Mouse (Mus musculus) cerebellum, adult 11 months (tissue): ENCODE results near the gene Aamp.
A peak's percentile ranks its signal among the peaks of the same experiment; 100 is the strongest.
"Not testable (repeated sequence)": the region's sequence is repeated elsewhere in the genome, so short reads cannot be mapped to it uniquely, and the experiment has no call there.

Experiments used
- DNase-seq: peaks from one replicate; pipeline ENCODE4 v3.0.0; 2022

Gene Aamp

DNA sequence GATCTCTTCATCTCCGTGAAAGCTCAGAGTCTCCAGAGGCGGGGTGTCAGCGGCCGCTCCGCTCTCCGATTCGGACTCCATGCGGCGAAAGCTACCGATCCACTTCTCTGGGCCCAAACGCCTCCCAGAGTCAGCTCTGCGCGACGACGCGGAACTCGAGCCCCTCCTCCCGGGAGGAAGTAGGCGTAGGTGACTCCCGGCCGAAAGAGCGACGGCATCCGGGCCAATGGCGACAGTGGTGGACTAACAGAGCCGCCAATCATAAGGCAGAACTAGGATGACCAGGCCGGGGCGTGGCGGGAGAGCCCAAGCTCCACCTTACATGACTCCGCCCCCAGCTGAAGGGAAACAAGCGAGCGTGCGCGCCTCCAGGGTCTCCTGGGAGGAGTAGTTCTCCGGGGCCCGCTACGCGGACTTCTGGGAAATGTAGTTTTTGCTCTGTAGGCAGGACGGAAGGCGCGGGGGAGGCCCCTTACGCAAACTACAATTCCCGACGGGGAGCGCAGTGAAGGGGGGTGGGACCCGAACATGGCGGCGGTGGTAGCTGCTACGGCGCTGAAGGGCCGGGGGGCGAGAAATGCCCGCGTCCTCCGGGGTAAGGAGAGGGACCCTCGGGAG, at the start of gene Aamp, which contains the start of gene Pnkd:
TSS of gene Aamp (minus strand) at position 196 of the 618 bp plus-strand sequence.
TSS of gene Pnkd (plus strand) at position 388 of the 618 bp plus-strand sequence.
- DNase-seq = peak; percentile 100

DNA sequence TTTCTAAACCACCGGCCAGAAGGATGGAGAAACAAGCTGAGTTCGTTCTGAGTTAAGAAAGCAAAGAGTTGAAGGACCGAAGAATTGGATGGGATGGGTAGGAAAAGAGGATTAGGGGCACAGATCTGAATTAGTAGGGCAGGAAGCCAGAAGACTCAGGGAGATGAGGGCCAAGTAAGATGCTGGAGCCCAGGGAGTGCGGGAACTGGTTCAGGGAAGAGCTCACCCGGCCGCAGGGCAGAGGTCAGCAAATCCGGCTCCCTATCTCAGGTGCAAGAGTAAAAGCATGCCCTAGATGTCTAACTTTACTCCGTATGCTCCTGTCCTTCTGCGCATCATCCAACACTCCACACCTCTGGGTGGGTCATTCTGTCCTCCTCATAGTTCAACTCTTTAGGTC, 48.4 kb upstream of the Aamp start:
- DNase-seq = peak; percentile 40

DNA sequence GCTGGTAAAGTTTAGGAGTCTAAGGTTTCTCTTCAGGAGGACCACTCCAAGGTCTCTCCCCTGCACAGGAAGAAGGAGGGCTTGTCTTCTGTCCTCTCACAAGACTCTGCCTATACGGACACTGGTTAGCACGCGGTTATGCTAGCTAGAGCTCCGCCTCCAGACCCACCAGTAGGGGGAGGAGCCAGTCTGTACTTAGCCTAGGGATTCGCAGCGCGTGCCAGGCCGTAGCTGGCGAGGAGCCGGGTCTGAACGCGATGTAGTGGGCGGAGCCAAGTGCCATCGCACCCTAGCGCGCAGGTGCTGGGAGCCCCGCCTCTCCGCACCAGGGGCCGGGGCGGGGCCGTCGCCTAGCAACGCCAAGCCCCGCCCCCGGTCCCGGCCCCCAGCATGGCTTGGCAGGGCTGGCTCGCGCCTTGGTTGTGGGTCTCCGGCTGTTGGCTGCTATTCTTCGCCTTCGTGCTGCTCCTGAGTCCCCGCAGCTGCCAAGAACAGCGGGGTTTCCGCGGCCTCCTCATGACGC, 47.8 kb upstream of the Aamp start:
- DNase-seq = peak; percentile 95

DNA sequence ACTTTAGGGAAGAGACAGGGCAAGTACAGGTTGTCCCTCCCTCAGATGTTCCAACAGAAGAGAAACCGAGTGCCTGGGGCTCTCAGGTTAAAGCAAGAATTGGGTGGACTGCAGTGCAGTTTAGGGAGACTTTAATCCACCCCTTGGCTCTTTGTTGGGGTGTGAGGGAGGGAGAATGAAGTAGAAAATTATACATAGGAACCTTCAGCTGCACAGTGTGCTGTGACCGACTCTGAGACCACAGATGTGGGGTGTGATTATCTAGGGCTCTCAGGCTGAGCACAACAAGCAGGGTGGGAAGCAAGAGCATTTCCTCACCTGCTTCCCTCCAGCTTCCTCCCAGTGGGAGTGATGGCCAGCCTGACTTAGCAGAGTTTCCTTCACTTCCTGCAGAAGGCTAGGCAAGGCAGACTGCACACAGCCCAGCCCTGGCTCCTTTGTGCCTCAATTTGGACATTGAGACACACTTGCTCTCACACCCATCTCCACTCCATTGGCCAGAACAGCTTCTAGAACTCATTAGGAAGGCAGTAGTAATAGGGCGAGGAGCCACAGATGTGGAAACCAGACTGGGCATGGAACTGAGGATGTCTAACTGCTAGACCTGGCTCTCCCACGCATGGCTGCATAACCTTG, 46.6 kb upstream of the Aamp start:
- DNase-seq = no peak

DNA sequence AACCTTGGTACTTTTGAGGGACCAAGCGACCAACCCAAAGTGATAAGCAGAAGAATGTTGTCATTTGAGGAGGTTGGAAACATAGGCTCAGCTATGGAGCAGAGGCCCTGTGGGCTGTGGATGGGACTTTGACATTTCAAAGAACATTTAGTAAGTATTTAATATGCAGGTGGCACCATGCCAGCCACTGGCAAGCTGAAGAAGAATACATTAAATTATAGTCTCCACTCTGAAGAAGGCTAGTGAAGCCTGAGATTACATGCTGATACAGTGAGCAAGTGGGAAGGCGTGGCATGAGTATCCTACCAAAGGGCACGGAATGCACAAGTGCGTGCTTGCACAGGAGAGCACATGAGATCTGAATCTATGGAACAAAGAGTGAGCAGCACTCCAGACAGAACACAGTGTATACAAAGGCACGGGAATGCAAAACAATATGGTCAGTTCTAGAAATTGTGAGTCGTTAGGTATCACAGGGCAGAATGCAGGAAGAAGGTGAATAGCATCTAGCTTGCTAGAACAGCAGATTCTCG, 45.4 kb upstream of the Aamp start:
- DNase-seq = no peak

DNA sequence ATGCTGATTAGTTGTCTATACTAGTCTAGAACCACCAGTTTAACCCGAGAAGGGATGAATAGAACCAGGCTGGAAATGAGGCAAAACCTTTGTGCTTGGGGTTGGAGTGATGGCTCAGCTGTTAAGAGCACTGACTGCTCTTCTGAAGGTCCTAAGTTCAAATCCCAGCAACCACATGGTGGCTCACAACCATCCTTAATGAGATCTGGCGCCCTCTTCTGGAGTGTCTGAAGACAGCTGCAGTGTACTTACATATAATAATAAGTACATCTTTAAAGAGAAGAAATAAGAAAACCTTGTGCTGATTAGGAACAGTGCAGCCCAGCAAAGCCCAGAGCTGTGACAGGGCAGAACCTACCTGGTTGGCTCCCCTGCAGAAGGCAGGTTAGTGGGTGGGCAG, 42.4 kb upstream of the Aamp start:
- DNase-seq = not testable (repeated sequence)

DNA sequence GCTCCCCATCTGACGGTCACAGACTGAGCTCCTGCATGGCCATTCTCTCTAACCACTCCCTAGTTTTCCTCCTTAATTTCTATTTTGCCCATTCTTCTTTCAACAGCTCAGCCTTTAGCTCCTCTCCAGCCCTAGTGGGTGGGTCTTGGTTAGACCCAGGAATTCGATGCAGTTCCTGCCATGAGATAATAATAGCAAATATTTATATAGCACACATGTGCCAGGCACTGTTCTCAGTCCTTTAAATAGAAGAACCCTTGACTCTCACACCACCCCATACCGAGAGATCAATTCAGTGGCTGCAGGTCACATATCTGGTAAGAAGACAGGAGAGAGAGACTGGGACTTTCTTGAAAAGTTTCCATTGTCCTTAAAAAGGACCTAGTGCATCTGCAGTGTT, 36.9 kb upstream of the Aamp start:
- DNase-seq = no peak

DNA sequence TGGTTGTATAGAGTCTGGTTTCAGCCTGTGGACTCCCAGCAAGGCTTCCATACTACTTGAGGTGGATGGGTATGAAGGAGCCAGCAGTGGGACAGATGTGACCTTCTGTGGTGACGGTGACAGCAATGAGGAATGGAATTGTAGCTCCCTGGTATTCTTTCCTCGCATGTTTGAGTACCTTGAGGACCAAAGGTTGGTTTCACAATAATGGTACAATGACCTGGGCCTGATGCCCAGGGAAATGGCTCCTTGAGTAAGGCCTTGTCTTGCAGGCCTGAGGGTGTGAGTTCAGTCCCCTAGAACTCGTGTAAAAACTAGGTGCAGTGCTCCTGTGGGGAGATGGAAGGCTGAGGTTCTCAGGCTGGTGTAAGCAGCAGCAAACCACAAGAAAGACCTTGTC, 34.2 kb upstream of the Aamp start:
- no peak for DNase-seq

DNA sequence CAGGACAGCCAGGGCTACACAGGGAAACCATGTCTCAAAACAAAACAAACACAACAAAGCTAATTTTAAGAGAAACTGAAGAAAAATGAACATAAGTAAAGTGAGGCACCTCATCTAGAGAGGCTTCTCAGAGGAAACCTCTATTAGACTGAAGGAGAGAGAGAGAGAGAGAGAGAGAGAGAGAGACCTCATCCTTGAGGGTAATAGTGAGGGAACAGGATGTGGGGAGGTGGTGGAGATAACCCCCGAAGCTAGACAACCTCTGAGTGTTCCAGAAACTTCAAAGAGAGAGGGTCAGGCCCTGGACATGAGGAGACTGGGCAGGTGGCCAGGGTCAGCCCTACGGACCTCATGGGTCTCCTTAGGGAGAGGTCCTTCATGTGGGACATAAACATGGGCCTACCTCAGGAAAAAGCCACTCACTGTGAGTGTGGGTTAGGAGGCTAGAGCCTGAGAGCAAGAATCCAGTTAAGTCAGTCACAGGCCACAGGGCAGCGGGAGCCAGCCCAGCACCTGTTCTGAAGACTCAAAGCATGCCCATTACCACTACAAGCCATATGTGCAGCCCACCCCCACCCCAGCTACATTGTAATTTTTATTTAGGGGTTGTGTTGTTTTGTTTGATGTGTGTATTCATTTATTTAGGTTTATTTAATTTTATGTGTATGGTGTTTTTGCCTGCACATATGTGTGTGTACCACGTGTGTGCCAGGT, 31.7 kb upstream of the Aamp start:
- no peak for DNase-seq

DNA sequence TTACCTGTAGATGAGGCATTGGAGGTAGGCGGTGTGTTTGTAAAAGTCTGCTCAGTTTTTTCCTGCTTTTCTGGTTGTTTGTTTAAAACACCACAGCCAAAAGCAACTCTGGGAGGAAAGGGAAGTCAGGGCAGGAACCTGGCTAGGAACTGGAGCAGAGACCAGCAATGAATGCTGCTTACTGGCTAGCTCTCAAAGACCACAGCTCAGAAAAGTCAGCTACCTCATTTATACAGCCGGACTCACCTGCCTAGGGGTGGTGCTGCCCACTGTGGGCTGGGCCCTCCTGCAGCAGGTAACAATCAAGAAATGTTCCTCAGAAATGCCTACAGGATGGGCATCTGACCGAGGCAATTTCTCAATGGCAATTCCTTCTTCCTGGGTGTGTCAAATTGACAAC, 30.3 kb upstream of the Aamp start:
- DNase-seq = no peak

DNA sequence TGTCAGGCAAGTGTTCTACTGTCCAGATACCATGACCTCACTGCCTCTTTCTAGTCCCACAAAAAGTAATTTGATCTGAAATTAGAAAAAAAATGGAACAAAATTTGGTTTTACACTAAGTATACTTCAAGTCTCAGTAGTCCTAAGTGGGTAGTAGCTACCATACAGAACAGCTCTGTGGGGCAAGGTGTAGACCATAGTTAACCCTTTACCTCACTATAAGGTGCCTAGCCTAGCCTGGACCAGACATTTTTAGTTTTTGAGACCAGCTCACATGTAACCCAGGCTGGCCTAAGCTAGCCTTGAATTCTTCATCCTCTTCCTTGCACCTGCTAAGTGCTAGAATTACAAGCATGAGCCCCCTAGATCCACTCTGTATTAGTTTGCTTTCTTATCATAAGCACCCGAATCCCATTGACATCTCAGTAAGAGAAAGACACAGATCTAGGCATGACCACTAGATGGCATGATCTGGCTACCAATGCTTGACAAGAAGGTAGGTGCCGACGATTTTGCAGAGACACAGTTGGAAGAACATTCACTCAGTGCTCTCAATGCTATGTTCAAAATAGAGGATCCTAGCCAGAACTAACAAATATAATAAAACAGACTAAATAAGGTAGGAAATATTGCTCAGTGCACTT, 28.6 kb upstream of the Aamp start:
- DNase-seq = peak; percentile 58

DNA sequence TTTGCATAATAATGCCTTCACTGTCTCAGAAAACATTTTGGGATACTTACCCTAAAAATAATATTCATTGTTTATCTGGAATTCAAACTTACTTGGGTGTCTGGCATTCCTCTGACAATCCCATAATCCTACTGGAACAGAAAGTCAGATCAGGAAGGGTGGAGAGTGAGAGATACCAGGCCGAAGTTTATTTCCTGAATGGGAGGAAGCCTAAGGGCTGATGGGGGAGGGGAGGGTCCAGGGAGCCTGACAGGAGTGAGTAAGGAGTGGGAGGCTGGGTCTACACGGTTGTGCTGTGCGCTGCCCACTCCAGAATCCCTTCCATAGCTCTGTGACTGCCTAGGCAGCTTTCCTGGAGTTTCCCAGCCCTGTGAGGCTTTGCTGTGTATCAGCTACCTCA, 25.2 kb upstream of the Aamp start:
- no peak for DNase-seq

DNA sequence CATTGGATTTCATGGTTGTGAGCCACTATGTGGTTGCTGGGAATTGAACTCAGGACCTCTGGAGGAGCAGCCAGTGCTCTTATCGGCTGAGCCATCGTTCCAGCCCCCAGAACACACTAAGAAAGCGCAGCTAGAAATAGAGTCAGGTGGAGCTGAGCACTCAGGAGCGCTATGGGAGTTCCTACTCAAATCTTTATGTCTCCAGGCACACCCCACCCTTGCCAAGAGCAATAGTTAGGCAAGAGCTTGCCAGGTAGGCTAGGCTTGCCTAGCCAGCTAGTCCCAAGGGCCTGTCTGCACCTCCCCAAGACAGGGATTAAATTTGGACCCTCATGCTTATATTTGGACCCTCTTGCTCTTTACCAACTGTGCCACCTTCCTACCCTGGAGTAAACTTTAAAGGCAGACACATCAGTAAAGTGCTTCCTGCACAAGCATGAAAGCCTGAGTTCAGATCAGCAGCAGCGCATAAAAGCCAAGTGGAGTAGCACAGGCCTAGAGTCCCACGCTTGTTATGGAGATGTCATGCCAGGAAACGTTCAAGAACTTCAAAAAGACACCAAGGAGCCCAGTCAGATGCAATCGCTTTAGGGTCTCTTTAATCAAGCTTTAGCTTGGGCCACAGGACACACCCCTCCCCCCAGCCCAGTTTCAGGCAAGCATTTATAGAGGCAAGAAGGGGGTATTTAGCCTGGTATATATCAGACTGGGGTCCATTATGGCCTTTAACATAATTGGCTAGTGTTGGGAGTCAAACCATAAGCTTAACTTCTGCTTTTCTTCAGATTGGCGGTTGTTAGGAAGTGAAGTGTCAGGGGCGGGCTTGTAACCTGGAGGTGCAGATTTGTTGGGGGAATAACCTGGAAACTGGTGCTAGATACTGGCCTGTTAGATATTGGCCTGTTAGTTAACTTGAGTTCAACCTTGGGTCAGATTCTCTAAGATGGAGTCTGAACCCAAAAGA, 23.7 kb upstream of the Aamp start:
- no peak for DNase-seq

DNA sequence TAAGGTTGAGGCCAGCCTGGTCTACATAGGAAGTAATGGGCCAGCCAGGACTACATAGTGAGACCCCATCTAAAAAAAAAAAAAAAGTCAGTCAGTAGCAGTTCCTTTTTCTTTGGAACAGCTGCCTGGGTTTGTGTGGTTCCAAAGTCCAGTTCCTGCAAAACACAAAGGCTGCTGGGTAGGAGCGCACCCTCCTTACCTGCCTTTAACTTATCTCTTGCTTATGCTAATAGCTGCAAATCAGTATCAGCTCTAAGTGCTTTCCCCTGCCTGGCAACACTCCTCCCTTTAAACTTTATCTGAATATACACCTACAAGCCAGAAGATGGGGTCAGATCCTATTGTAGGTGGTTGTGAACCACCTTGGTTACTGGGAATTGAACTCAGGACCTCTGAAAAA, 22.6 kb upstream of the Aamp start:
- no peak for DNase-seq

DNA sequence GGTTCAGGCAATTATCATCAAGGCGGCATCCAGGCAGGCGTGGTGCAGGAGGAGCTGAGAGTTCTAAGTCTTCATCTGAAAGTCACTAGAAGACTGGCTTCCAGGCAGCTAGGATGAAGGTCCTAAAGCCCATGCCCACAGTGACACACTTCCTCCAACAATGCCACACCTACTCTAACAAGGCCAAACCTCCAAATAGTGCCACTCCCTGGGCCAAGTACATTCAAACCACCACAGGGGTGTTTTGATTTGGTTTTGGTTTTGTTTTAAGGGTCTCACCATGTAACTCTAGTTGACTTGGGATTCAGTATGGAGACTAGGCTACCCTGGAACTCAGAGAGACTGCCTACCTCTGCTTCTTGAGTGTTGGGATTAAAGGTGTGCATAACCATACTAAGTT, 21.0 kb upstream of the Aamp start, which contains the start of gene Tmbim1:
TSS of gene Tmbim1 (minus strand) at position 101 of the 400 bp plus-strand sequence.
- DNase-seq = no peak

DNA sequence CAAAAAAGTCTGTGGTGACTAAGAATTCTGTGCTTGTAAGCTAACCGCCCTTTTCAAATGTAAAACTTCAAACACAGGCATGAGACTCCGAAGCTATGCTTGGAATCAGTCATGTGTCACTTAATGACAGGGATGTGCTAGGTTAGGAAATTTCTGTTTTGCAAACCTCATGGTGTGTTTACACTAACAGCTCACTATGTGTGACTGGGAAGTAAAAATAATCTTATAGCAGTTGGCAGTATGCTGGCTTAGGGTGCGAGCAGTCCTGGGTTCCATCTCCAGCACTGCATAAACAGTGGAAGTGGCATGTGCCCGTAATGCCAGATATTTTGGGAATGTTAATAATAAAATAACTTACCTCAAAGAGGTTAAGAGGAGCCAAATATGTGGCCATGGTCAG, 20.4 kb upstream of the Aamp start:
- no peak for DNase-seq

DNA sequence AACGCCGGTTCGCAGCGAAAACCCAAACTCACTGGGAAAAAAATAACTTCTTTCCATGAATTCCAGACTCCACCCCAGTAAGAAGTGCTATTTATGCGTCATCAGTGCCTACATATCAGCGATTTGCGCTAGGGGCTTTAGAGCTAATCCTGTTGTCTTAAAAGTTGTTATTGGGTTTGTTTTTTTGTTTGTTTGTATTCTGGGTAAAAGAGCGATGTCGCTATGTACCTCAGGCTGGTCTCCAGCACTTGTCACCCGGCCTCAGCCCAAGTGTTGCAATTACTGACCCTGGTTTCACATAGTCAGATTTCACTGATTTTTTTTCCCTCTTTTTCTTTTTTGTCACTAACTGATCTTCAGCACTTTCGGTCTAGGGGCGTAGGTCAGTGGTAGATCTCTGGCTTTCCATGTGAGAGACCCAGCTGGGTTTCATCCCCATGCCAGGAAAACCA, 19.8 kb upstream of the Aamp start:
- DNase-seq = no peak

DNA sequence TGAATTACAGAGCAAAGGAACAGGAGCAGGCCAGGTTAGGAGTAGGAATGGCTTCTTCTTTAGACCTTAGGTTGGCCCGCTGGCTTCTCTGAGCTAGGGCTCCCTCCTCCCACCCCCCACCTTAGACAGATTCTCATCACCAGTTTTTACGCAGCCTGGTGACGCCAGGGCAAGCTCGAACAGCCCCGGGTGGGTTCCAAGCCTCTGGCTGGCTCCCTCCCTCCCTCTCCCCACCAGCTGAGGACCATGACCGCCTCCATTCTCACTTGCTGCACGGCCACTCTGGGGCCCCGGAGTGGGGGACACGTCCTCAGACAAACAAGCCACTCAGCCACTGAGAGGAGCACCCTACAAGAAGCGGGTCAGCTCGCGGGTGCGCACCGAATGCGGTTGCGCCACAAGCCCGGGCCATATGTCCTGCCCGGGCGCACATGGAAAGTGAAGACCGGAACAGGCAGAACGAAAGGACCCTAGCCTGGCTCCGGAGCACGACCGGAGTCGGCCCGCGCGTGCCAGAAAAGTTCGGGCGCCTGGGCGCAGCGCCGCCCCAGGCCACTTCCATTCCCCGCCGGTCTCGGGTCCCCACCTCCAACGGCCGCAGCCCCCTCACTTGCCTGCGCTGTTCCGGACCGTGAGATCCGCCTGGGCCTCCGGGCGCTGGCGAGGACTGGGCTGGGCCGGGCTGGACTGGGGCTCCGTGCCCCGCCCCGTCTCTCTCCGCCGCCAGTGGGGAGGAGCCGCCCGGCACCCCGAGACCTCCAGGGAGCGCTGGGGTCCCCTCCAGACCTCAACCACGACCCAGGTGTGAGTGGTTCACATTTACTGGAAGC, 19.2 kb upstream of the Aamp start:
- peak; percentile 56 for DNase-seq

DNA sequence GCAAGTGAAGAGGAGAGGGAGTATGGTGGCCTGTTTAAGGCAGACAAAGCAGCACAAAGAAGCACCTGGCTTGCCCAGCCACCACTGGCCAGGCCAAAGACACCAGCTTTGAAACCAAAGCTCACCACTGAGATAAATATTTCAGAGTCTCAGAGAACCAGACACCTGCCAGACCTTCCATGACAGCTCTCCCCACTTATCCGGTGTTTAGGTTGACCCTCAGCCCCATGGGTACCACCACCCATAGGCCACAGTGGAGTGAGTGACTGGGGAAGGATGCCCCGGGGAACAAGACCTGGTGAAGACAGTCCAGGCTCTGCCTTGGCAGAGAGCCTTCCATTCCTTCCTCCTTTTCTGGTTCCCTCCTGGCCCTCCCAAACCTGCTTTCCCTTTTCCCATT, 18.3 kb upstream of the Aamp start:
- DNase-seq = no peak

DNA sequence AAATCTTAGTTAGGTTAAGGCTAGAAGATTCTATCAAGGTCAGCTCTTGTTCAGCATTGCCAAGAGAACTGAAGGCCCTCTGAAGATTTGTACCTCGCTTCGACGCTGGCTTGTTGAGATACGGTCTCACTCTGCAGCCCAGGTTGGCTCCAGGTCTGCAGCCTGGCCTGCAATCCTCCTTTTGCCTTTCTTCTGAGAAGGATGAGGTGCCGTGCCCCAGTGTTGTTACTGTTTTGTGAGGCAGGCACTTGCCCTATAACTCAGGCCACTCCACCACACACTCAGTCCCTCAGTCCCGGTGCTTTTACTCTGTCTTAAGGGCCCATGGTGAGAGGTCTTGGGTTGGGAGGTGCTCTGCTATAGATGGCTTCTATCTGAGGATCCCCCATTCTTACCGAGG, 17.7 kb upstream of the Aamp start:
- no peak for DNase-seq
